Mouse (Mus musculus): ENCODE data around the gene Ccdc93. TPM values are rescaled to one million over a fixed set of nuclear protein-coding genes. Genes with fewer than 3 reads are reported as not detected.

Ccdc93 gene
- polyA plus RNA-seq, 1 experiment = 8.1 TPM

GRCm38 (mm10) chr1:121462643-121463042, 31.8 kb downstream of the Ccdc93 start:
- TF ChIP-seq CTCF (IDR thresholded peaks at IDR 0.05; ENCODE audit: insufficient read depth, low read length) = no peak
- no peak for TF ChIP-seq POLR2A (IDR thresholded peaks at IDR 0.05; ENCODE audit: borderline replicate concordance, extremely low read depth, low read depth, low read length)
- Histone ChIP-seq H3K4me3 (replicated peaks; ENCODE audit: extremely low read depth, low read depth, low read length) (no peak overlapping the region), H3K4me1 (ENCODE audit: control insufficient read depth, insufficient read depth, low read length) (no peaks in the 10 kb centered on the region)
- WGBS = 47% methylated on average over 1 of the region's 1 CpGs
- DNase-seq = no peak

DNA sequence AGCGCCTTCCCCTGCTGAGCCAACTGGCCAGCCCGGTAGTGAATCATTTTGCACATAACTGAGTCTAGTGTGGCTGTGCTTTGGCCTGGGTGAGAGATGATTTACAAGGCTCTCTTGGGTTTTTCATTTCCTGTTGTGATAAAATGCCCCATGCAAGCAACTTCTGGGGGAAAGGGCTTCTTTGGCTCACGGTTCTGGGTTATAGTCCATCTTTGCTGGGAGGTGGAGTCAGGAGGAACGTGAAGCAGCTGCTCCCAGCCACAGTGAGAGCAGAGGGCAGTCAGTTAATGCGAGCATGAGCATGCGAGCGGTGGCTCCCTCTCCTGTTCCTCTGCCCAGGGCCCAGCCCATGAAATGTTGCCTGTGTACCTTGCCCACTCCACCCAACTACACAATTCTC, 33.0 kb downstream of the Ccdc93 start:
- Histone ChIP-seq H3K4me1 (ENCODE audit: control insufficient read depth, insufficient read depth, low read length) (no peaks in the 10 kb centered on the region), H3K4me3 (replicated peaks; ENCODE audit: extremely low read depth, low read depth, low read length) (no peak overlapping the region)
- 72% methylated on average over 7 of the region's 7 CpGs for WGBS
- TF ChIP-seq POLR2A (IDR thresholded peaks at IDR 0.05; ENCODE audit: borderline replicate concordance, extremely low read depth, low read depth, low read length) (no peak), CTCF (IDR thresholded peaks at IDR 0.05; ENCODE audit: insufficient read depth, low read length) (no peak)
- DNase-seq = no peak

DNA sequence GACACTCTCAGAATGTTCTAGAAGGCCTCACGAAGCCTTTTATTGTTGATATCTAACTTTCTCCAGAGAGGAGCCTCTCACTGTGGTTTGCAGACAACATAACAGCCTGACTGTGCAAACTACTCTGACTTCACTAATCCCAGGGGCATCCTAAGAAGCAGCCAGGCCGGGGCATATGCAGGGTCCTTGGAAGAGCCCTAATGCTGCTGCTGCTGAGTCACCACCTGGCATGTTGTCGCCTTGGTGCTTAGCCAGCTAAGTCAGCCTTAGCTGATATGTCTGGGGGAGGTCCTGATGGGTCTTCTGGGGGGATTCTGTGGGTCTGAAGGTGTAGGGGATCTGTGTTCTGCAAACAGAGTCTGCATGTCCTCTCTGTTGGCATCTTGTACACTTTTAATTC, 35.4 kb downstream of the Ccdc93 start:
- Histone ChIP-seq H3K4me3 (replicated peaks; ENCODE audit: extremely low read depth, low read depth, low read length) (no peak overlapping the region), H3K4me1 (ENCODE audit: control insufficient read depth, insufficient read depth, low read length) (no peaks in the 10 kb centered on the region)
- TF ChIP-seq POLR2A (IDR thresholded peaks at IDR 0.05; ENCODE audit: borderline replicate concordance, extremely low read depth, low read depth, low read length) (no peak), CTCF (IDR thresholded peaks at IDR 0.05; ENCODE audit: insufficient read depth, low read length) (no peak)
- WGBS = 87% methylated on average over 3 of the region's 3 CpGs
- DNase-seq = no peak

DNA sequence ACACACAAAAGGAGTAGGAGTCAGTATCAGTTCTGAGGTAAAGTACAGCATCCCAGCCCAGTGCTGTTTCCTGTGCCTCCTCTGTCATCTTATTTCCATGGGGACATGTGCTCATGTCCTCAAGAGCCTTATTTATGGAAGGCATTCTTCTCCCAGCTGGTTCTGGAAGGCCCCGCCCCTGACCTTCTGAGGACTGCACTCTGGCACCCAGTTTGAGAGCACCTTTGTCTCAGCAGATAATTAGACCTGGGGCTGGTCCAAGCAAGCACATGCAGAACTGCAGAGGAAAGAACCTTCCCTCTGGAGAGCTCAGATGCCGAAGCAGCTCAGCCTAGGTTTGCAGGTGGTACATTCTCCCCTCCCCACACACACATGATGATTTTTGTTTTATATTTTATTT, 37.4 kb downstream of the Ccdc93 start:
- WGBS = 84% methylated on average over 2 of the region's 2 CpGs
- no peak for DNase-seq
- TF ChIP-seq CTCF (IDR thresholded peaks at IDR 0.05; ENCODE audit: insufficient read depth, low read length) (no peak), POLR2A (IDR thresholded peaks at IDR 0.05; ENCODE audit: borderline replicate concordance, extremely low read depth, low read depth, low read length) (no peak)
- Histone ChIP-seq H3K4me3 (replicated peaks; ENCODE audit: extremely low read depth, low read depth, low read length) (no peak overlapping the region), H3K4me1 (ENCODE audit: control insufficient read depth, insufficient read depth, low read length) (no peaks in the 10 kb centered on the region)

DNA sequence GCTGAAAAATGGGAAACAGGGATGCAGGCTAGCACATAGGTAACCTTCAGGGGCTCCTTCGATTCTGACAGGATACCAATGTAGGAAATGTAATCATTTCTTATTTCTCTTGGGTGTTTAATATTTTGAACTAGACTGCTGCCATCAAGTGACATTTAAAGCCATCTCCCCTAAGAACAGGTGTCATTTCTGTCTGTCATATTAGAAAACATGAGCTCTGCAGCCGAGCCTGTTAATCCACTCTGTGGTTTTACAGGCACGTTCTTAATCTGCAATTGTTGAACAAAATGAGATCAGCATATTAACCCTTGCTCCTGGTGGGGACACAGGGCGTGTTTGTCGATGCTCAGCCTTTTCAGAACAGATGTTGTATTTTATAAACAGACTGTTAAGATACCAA, 40.7 kb downstream of the Ccdc93 start:
- 59% methylated on average over 5 of the region's 5 CpGs for WGBS
- no peak for DNase-seq
- Histone ChIP-seq H3K4me3 (replicated peaks; ENCODE audit: extremely low read depth, low read depth, low read length) (no peak overlapping the region), H3K4me1 (ENCODE audit: control insufficient read depth, insufficient read depth, low read length) (no peaks in the 10 kb centered on the region)
- TF ChIP-seq CTCF (IDR thresholded peaks at IDR 0.05; ENCODE audit: insufficient read depth, low read length) (no peak), POLR2A (IDR thresholded peaks at IDR 0.05; ENCODE audit: borderline replicate concordance, extremely low read depth, low read depth, low read length) (no peak)

GRCm38 (mm10) chr1:121477716-121478115, 46.9 kb downstream of the Ccdc93 start:
- no peak overlapping the region for H3K4me3 ChIP-seq (replicated peaks; ENCODE audit: extremely low read depth, low read depth, low read length)
- WGBS = 88% methylated on average over 5 of the region's 5 CpGs
- no peaks in the 10 kb centered on the region for H3K4me1 ChIP-seq (ENCODE audit: control insufficient read depth, insufficient read depth, low read length)
- DNase-seq = no peak
- TF ChIP-seq POLR2A (IDR thresholded peaks at IDR 0.05; ENCODE audit: borderline replicate concordance, extremely low read depth, low read depth, low read length) (no peak), CTCF (IDR thresholded peaks at IDR 0.05; ENCODE audit: insufficient read depth, low read length) (no peak)

DNA sequence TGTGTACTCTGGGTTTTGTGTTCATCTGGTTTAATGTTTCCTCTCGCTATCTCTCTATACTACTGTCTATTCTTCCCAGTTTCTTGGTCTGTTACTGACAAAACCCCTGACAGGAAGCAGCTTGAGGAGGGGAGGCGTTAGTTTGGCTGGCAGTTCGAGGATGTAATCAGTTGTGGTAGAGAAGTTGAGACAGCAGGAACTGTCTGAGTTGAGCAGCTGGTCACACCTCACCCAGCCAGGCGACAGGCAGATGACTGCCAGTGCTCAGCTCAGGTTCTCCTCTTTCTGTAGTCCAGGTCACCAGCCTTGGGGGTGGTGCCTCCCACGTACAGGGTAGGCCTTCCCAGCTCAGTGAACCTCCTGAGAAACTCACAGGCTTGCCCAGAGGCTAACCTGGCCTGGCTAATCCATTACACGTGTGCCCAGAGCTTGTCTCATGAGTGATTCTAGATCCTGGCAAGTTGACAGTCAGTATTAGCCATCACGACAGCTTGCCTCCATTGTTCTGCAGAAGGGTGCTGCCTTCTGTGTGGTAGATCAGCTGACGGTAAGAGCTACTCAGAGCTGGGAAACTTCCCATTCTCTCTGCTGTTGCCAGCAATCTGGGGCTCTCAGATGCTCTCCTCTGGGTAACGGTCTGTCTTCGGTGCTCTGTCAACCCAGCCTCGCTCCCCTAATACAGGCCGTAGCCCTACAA, 47.6 kb downstream of the Ccdc93 start:
- no peak for DNase-seq
- no peaks in the 10 kb centered on the region for H3K4me1 ChIP-seq (ENCODE audit: control insufficient read depth, insufficient read depth, low read length)
- H3K4me3 ChIP-seq (replicated peaks; ENCODE audit: extremely low read depth, low read depth, low read length) = no peak overlapping the region
- TF ChIP-seq CTCF (IDR thresholded peaks at IDR 0.05; ENCODE audit: insufficient read depth, low read length) = no peak
- WGBS = 76% methylated on average over 12 of the region's 12 CpGs

DNA sequence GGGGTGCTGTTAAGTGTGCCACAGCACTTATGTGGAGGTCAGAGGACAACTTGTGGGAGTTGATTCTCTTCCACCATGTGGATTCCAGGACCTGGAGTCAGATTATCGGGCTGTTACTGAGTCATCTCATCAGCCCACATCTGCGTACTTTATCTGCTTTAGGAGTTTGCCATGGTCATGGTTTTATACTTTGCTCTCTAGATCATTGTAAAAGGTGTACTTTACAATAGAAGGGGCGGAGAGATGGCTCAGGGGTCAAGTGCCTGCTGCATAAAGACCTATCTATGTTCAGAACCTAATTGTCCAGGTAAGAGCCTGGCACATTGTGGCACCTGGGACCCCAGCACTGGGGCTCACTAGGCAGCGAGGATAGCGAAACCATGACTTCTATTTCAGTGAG, 48.6 kb downstream of the Ccdc93 start:
- TF ChIP-seq POLR2A (IDR thresholded peaks at IDR 0.05; ENCODE audit: borderline replicate concordance, extremely low read depth, low read depth, low read length) = no peak
- no peak for TF ChIP-seq CTCF (IDR thresholded peaks at IDR 0.05; ENCODE audit: insufficient read depth, low read length)
- WGBS = 93% methylated on average over 5 of the region's 5 CpGs
- H3K4me3 ChIP-seq (replicated peaks; ENCODE audit: extremely low read depth, low read depth, low read length) = no peak overlapping the region
- no peaks in the 10 kb centered on the region for H3K4me1 ChIP-seq (ENCODE audit: control insufficient read depth, insufficient read depth, low read length)
- no peak for DNase-seq

DNA sequence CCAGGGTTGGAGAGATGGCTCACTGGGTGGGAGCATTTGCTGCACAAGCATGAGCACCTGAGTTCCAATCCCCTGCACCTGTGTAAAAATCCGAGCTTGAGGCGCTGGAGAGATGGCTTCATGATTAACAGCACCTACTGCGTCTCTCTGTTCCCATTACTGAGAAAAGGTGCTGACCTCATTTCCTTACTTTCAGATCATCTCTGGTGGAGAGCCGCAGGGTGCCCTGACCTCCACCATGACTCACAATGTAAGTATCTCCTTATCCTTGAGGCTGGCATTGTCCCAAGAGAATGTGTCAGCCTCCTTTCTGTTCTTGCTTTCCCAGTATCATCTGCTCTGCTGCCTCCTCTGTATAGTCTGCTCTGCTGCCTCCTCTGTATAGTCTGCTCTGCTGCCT, 52.2 kb downstream of the Ccdc93 start:
- 77% methylated on average over 4 of the region's 4 CpGs for WGBS
- DNase-seq = no peak
- Histone ChIP-seq H3K4me1 (ENCODE audit: control insufficient read depth, insufficient read depth, low read length) (no peaks in the 10 kb centered on the region), H3K4me3 (replicated peaks; ENCODE audit: extremely low read depth, low read depth, low read length) (no peak overlapping the region)
- TF ChIP-seq POLR2A (IDR thresholded peaks at IDR 0.05; ENCODE audit: borderline replicate concordance, extremely low read depth, low read depth, low read length) (no peak), CTCF (IDR thresholded peaks at IDR 0.05; ENCODE audit: insufficient read depth, low read length) (no peak)

DNA sequence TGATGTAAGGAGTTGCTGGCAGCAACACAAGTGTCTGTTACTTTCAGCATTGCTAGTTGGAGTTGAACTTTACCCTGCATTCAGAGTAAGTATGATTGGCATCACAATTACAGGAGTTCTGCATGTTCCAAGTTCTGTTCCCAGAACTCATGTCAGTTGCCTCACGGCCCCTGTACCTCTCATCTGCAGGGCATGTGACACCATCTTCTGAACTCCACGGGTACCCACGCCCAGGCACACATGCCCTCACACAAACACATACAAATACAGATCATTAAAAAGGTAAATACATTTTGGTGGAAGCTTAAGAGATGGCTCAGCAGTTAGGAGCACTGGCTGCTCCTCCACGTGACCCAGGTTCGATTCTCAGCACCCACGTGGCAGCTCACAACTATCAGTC, 56.0 kb downstream of the Ccdc93 start:
- DNase-seq = no peak
- no peak overlapping the region for H3K4me3 ChIP-seq (replicated peaks; ENCODE audit: extremely low read depth, low read depth, low read length)
- 94% methylated on average over 6 of the region's 6 CpGs for WGBS
- H3K4me1 ChIP-seq (ENCODE audit: control insufficient read depth, insufficient read depth, low read length) = no peaks in the 10 kb centered on the region
- no peak for TF ChIP-seq CTCF (IDR thresholded peaks at IDR 0.05; ENCODE audit: insufficient read depth, low read length)
- TF ChIP-seq POLR2A (IDR thresholded peaks at IDR 0.05; ENCODE audit: borderline replicate concordance, extremely low read depth, low read depth, low read length) = no peak

Measured in lung, adult 2 months (tissue).